Mouse (Mus musculus) heart, postnatal 25 days (tissue): ENCODE results near the gene Hfe. TPM values are rescaled to one million over a fixed set of nuclear protein-coding genes. Genes with fewer than 3 reads are reported as not detected.
"Not testable (repeated sequence)": the region's sequence is repeated elsewhere in the genome, so short reads cannot be mapped to it uniquely, and the experiment has no call there.

ENCODE experiments used
- DNase-seq: peaks from one replicate; pipeline ENCODE4 v3.0.0; 2022; ENCODE audit warnings: low spot score
- intact Hi-C: fragments of 180-260 bp; cut with DNase I; formaldehyde crosslinking; loops from one replicate; pipeline ENCODE4 v1.15.1; 2025
- total RNA-seq, 2 experiments: library from RNA; stranded (reverse); gene quantifications; 2 replicates each; pipeline ENCODE4 v1.2.3; 2021

The Hfe gene
- total RNA-seq, 2 experiments from 2014 or later = 48.9 to 50.3 TPM

DNA sequence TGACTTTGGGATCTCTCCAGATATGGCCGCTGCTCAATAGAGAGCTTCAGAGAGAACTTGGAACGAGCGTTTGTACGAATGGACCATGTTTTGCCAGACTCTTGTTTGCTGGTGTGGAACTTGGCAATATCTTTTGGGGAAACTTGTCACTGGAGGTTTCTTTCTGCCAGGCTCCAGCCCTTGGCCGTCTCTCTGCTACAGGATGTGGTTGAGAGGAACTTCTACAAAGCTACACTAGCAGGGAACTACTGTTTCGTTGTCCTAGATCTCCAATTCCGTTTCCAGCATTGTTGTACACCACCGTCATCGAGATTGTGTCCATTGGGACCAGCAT, 18.5 kb upstream of the Hfe start:
- intact Hi-C loops = no loop called here
- no peak for DNase-seq

DNA sequence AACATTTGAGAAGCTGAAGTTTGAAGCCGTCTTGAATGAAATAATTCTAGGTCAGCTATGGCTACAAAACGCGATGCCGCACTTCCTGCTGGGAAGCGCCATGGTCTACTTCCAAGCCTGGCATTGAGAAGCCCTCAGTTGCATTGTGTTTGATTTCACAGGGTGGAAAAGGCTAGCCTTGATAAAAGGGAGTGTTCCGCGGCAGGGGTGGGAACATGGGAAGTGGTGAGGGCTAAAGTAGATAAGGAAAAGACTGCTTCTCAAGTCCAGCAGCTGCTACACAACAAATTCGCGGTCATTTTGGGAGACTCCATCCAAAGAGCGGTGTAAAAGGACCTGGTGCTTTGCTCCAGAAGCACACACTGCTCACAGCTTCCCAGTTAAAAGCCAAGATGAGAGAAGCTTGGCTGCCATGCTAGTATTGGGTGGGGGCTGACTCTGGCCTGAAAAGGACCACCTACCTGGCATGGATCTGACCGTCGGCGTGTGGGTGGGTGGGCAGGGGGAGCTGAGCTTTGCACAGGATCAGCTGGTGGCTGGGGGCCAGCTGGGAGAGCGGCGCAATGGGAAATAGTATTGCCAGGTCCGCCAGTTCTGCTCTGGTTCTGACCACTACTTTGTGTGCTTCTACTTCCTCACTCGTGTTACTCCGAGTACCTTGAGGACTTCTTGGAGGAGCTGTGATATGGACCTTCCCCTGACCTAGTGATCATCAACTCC, 18.0 kb upstream of the Hfe start:
- intact Hi-C loops = no loop called here

GRCm38 (mm10) chr13:23725213-23725612, 14.6 kb upstream of the Hfe start:
- intact Hi-C loops = no loop called here
- no peak for DNase-seq

More for the DNA sequence above, 18.0 kb upstream of the Hfe start:
- no peak for DNase-seq

DNA sequence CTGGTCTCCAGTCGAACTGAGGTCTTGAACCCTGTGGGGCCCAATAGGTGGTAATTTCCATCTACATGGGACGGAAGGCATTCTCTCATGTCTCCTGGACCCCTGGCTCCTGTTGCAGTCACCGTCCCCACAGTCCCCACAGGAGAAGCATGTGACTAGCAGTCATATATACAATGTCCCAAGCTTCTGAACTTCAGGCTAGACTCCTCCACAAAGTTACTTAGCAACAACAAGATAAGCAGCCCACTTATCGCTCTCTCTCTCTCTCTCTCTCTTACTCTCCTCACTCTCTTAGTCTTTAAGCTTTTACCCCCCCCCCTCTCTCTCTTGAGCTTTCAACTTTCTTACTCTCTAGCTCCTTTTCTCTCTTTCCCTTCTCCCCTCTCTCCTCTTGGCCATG, 13.6 kb upstream of the Hfe start:
- intact Hi-C loops = no loop called here

DNA sequence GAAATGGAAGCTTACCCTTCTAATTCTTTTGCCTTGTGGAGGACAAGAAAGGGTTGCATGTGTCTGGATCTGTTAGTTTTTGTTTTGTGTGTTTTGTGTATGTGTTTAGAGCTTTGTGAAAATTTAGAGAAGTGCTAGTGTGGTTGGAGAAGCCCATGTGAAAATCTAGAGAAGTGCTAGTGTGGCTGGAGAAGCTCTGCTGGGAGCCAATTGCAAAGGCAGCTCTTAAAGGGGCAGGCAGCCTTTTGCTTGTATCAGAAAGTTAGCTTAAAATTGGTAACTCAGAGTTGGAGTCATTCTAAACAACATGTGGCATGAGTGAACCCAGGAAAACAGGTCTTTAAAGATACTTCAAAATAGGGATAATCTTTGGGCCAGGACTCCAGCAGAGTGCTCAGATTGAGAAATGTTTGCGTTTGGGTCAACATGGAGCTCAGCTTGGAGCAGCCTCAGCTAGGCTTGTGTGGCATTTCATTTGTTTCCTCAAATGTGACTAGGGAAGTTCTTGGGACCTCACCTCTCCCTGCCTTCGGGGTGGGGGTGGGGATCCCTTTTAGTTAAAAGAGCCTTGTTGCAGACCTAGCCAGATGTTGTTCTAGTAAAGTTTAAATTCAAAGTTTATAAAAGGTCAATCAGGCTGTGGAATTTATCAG, 7.1 kb upstream of the Hfe start:
- intact Hi-C loops, DNase-seq: not testable (repeated sequence)

More for the DNA sequence above, 13.6 kb upstream of the Hfe start:
- no peak for DNase-seq

DNA sequence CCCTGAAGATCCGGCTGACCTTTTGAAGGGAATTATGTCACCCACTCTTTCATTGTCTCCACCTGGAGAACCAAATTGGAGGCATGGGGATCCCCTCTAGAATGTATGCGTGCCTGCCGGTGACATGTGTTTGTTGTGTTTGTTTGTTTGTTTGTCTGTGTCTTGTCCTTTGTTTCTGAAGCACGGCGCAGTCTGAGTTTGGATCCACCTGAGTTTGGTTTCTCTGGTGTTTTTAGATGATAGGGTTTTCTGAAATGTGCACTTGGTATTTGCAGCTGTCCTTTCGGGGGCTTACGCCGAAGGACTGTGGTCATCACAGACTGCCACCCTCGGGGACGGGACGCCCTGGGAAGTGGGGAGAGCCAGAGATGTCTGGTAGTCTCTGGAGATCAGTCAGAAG, 6.5 kb upstream of the Hfe start:
- intact Hi-C loops = no loop called here
- no peak for DNase-seq

GRCm38 (mm10) chr13:23716261-23717042, 5.8 kb upstream of the Hfe start:
- DNase-seq = no peak
- intact Hi-C loops = no loop called here

GRCm38 (mm10) chr13:23709714-23710373, 810 bp downstream of the Hfe start:
- no peak for DNase-seq
- intact Hi-C loops = no loop called here

GRCm38 (mm10) chr13:23708654-23709053, 2.0 kb downstream of the Hfe start:
- intact Hi-C loops = no loop called here
- DNase-seq = no peak

DNA sequence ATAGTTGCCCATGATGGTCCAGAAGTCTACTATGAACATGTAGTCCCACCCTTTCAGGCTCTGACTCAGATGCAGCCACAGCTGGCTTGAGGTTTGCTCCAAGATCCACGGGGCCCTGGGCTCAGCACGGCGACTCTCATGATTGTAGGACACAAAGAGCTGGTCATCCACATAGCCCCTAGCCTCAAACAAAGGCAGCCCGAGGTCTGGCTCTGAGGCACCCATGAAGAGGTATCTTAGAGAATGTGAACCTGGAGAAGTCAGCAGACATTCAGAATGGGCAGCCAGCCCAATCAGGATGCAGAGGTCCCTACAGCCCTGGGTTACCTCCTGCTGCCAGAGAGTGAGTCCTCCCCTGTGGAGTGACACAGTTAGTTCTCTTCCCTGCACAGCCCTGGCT, 2.6 kb downstream of the Hfe start:
- DNase-seq = no peak
- intact Hi-C loops = no loop called here

DNA sequence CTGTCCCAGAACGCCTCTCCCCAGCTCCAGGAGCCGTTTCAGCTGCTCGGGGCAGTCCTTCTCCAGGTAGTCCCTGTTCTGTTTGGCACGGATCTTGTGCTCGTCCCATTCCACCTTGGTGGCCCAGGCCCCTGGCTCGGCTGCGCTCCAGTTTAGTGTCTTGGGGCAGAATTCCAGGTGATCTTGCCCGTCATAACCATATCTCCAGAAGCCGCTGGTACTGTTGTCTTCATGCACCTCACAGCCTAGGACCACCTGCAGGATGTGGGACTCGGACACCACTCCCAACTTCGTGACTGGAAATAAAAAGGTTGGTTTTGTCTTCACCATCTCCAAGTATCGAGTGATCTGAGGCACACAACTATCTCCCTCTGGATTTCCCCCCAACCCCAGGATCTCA, 3.9 kb downstream of the Hfe start:
- intact Hi-C loops = no loop called here
- no peak for DNase-seq

DNA sequence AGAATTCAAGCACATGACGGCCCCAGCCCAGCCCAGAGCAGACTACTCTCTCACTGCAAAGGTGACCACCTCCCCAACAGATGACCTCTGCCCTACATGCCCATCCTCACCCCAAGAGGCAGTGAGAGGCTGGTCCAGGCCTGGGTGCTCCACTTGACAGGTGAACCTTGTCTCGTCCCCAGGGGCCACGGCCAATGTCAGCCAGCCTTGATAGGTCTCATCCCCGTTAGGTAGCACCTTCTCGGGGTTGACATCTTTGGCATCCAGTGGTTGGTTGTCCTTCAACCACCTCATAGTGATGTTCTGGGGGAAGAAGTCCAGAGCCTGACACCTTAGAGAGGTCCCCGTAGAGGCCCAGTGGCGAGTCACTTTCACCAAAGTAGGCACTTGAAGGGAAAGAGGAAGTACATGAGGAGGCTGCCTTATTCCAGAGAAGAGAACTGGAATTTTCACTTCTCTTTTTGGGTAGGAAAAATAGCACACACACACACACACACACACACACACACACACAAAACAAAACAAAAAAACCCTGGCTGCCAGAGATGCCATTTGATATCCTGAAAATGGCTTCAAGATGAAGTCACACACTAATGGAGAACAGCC, 4.8 kb downstream of the Hfe start:
- DNase-seq = no peak

GRCm38 (mm10) chr13:23702801-23703200, 7.9 kb downstream of the Hfe start:
- DNase-seq, intact Hi-C loops: not testable (repeated sequence)

More for the DNA sequence above, 4.8 kb downstream of the Hfe start:
- intact Hi-C loops = no loop called here

- intact Hi-C loops = no loop called here
- no peak for DNase-seq
Observed at GRCm38 (mm10) chr13:23702220-23702619, 8.4 kb downstream of the Hfe start.

GRCm38 (mm10) chr13:23700786-23701520, 9.7 kb downstream of the Hfe start:
- intact Hi-C loops = loop anchor here (1.0 kb wide), 1 partner anchor 31 kb away; no protein-coding TSS in a partner anchor
- DNase-seq = peak; percentile 30

DNA sequence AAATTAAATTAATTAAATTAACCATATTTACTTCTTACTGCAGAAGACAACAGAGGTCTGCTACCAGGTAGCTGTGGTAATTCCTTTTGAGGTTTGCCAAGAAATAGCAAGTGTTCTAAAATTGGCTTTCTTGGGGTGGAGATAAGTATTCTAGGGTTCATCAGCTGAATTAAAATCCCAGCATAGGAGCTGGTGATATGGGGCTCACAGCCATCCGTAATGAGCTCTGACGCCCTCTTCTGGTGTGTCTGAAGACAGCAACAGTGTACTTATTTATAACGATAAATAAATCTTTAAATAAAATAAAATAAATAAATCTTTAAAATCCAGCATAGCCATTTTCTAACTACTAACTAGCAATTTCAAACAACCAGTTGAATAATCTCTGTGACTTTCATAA, 10.9 kb downstream of the Hfe start:
- intact Hi-C loops = loop anchor here (5.0 kb wide), 1 partner anchor 1657 kb away; the partner anchor contains the start of genes Hist1h2ag, Hist1h2bj and Hist1h4i
- DNase-seq = no peak

DNA sequence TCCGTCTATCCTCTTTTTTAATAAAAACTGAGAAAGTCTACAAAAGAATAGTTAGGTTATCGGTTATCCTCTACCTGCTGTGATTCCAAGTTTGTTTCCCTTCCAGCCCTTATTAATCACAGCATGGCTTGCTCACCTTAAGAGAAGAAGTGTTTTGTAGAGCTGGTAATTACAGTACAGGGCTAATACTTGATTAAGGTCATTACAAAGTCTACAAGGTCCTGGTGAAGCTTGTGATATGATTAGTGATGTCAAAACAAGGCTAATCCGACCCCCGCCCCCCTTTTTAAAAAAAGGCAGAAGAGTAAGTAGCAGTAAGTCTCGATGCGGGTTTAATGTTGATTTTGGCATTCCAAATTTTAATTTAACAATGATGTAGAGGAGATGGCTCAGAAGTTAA, 11.7 kb downstream of the Hfe start:
- no peak for DNase-seq
- intact Hi-C loops = loop anchor here (5.0 kb wide), 1 partner anchor 1657 kb away; the partner anchor contains the start of genes Hist1h2ag, Hist1h2bj and Hist1h4i

DNA sequence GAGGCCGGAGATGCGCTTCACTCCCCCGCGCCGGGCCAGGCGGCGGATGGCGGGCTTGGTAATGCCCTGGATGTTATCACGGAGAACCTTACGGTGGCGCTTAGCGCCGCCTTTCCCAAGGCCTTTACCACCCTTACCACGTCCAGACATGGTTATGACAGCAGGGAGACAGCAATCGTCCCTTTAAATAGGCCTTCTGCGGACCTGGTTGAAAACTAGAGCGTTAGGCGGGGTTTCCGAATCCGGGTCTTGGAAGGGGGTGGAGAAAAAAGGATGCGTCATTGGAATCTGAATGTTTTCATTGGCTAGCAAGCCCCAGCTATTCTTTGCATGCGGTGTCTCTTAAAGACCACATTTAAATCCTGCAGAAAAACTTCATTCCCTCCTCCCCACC, 12.4 kb downstream of the Hfe start, which contains the start of gene Hist1h4c:
Gene Hist1h4c, minus strand, starts transcription at position 155 of the 394 bp plus-strand sequence.
- peak; percentile 98 for DNase-seq
- intact Hi-C loops = loop anchor here (5.0 kb wide), 1 partner anchor 1656 kb away; the partner anchor contains the start of genes Hist1h2ag, Hist1h2bj and Hist1h4i
